Mouse (Mus musculus): ENCODE data around the gene Gstp2.

DNA sequence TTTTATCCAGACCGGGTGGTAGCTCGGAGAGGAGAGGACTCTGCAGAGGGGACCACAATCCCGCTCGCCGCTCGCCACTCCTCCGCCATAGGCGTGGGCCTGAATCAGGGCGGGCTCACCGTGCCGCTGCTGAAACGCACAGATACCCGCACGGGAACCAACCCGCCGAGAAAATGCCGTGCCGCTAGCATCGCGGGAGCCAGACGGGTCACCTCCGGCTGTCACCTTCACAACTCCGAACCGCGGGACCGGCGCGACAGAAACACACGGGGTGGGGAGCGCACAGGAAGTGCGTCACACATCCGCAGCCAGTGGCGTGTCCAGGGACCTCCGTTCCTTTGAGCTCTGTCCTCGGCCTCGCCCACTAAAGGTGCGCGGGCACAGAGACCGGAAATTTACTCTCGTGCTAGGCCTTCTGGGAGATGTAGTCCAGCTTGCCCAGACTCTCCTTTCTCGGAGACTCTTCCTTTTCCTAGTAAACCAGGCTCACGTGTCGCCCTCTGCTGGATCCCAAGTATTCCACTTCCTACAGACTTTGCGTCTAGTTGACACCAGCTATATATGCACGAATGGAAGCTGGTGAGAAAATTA is 33.3 kb downstream of the Gstp2 start, which contains the start of gene Ndufv1:
- TF ChIP-seq CTCF (IDR thresholded peaks at IDR 0.05; ENCODE audit: low read depth) = peak; percentile 91
- TF ChIP-seq EP300 (IDR thresholded peaks at IDR 0.05; ENCODE audit: low read depth) = peak; percentile 80
